ENCODE assay signal across 9 mouse cellular contexts in the genomic region with DNA sequence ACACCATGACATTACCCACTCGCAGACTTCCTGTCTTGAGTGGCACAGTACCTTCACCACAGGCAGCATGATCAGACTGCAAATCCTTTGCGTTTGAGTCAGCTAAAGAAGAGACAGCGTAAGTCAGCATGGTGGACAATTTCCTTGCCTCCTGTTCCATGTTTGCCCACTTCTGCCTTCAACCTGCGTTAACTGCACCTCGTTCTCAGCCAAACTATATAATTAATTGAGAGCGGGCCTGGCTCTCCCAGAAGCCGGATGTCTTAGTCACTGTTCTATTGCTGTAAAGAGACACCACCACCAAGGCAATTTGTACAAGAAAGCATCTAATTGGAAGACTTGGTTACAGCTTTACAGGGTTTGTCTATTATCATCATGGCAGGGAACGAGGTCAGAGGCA.
"Had no signal": no experiment of that assay in that cellular context is flagged by ENCODE, and none has a peak within 500 bp of the region (broad histone marks: within the 10 kb centered on the region; RNA-seq: fewer than 3 reads in every experiment).

No protein-coding gene starts in this region.

- H3K9ac ChIP-seq: limb, embryonic 13.5 days; liver, embryonic 14.5 days; midbrain, embryonic 15.5 days had no signal

- H3K4me3 ChIP-seq: limb, embryonic 13.5 days; midbrain, embryonic 15.5 days had no signal

- H3K4me2 ChIP-seq: limb, embryonic 13.5 days; midbrain, embryonic 15.5 days had no signal

- H3K36me3 ChIP-seq: limb, embryonic 13.5 days; midbrain, embryonic 15.5 days had no signal

- H3K27me3 ChIP-seq: limb, embryonic 13.5 days; midbrain, embryonic 15.5 days had no signal

- H3K27ac ChIP-seq: limb, embryonic 13.5 days; liver, embryonic 14.5 days; midbrain, embryonic 15.5 days had no signal

- H3K9me3 ChIP-seq: limb, embryonic 13.5 days; midbrain, embryonic 15.5 days had no signal

- DNase-seq: kidney, adult 8-10 months; kidney, postnatal 25 days; lung, adult 18-20 months; right cerebral cortex, postnatal 4 days; spleen, adult 18-20 months; thymus, postnatal 4 days had no signal

- ATAC-seq: midbrain, embryonic 15.5 days had no signal
